Mouse (Mus musculus) G1E (cell line): ENCODE measurements around the gene Ift172.

Experiments used
- CTCF ChIP-seq: IDR thresholded peaks from 2 replicates; pipeline ENCODE4 v1.5.1; 2012; ENCODE audit warnings: low read depth, low read length, inconsistent platforms, mixed read lengths
- GATA1 ChIP-seq: IDR thresholded peaks from 2 replicates; pipeline ENCODE4 v1.6.1; 2012; ENCODE audit warnings: borderline replicate concordance, low read length, inconsistent platforms, mixed read lengths
- GATA2 ChIP-seq: IDR thresholded peaks from 2 replicates; pipeline ENCODE4 v1.6.1; 2012; ENCODE audit warnings: low read depth, low read length, inconsistent platforms, borderline replicate concordance
- POLR2AphosphoS5 ChIP-seq: IDR thresholded peaks from 2 replicates; pipeline ENCODE4 v1.6.1; 2012; ENCODE audit warnings: low read depth, low read length, inconsistent platforms; ENCODE audit not compliant: insufficient replicate concordance
- TAL1 ChIP-seq: conservative IDR thresholded peaks from 2 replicates; pipeline ENCODE4 v1.6.1; 2012; ENCODE audit warnings: low read depth, low read length, inconsistent platforms, mixed read lengths

GRCm38 (mm10) chr5:31254452-31254851, 36.5 kb downstream of the Ift172 start:
- TF ChIP-seq GATA2 (no peak), TAL1 (no peak), CTCF (no peak), GATA1 (no peak), POLR2AphosphoS5 (no peak)
